Comparison of ENCODE assay signal across 11 mouse cellular contexts in the genomic region with DNA sequence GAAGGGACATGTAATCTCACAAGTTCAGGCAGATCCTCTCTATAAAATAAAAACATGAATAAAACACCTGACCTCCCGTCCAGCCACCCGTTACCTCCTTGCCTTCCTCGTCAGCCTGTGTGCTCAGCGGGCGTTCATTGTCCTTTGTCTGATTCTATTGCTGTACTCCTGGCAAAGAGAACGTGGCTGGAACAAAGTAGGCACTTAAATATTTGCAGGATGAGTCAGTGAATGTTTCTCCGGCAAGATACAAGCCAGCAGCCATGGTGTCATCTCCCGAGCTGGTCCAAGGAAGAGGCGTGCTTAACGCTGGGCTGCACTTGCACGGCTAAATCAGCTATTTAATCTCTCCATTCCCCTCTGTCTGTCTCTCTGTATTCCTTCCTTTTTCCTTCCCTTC. TPM values are rescaled to one million over a fixed set of nuclear protein-coding genes. Genes with fewer than 3 reads are reported as not detected.
DNase-seq lines count a peak whose midpoint lies in the region; ATAC-seq lines count a peak whose summit lies in the region.
"Had no signal": no experiment of that assay in that cellular context is flagged by ENCODE, and none has a peak within 500 bp of the region (broad histone marks: within the 10 kb centered on the region; RNA-seq: fewer than 3 reads in every experiment).

No protein-coding gene starts in this region.

- H3K4me3 ChIP-seq in forebrain, embryonic 11.5 days (ENCODE audit: low read depth, low read length), result no peak overlapping the region
- H3K4me3 ChIP-seq in forebrain, embryonic 16.5 days (replicated peaks; ENCODE audit: low read length), result no peak overlapping the region
- H3K4me3 ChIP-seq: neural tube, embryonic 15.5 days had no signal

- H3K9ac ChIP-seq in forebrain, embryonic 11.5 days (ENCODE audit: low read length), result 0 out of 2 replicates have a peak overlapping the region, but pooled peaks have one; percentile 9
- no peak overlapping the region for H3K9ac ChIP-seq in forebrain, embryonic 16.5 days (replicated peaks; ENCODE audit: low read depth, low read length)
- H3K9ac ChIP-seq: neural tube, embryonic 15.5 days had no signal

- 36% methylated on average over 11 of the region's 11 CpGs for WGBS in forebrain, embryonic 11.5 days
- 18% methylated on average over 11 of the region's 11 CpGs for WGBS in forebrain, embryonic 16.5 days

- H3K36me3 ChIP-seq in forebrain, embryonic 11.5 days (ENCODE audit: control insufficient read depth, insufficient read depth, low read length), result no peaks in the 10 kb centered on the region
- no peaks in the 10 kb centered on the region for H3K36me3 ChIP-seq in forebrain, embryonic 16.5 days (ENCODE audit: control insufficient read depth, insufficient read depth)
- H3K36me3 ChIP-seq: neural tube, embryonic 15.5 days had no signal

- peaks cover 17% of the 10 kb centered on the region for H3K4me1 ChIP-seq in forebrain, embryonic 11.5 days (replicated peaks; ENCODE audit: control insufficient read depth, insufficient read depth, low read length)
- H3K4me1 ChIP-seq in forebrain, embryonic 16.5 days (replicated peaks; ENCODE audit: control insufficient read depth, insufficient read depth, low read length), result peaks cover 16% of the 10 kb centered on the region

- no peak for ATAC-seq in forebrain, embryonic 11.5 days (replicated peaks; ENCODE audit: low FRiP score)
- no peak for ATAC-seq in forebrain, embryonic 16.5 days
- ATAC-seq in megakaryocyte progenitor cell, adult 5-6 weeks (replicated peaks; ENCODE audit: poor library complexity), result no peak

- no peak for DNase-seq in forebrain, embryonic 11.5 days (ENCODE audit: low spot score)
- DNase-seq in retina, postnatal 1 day, result peak; percentile 46
- no peak for DNase-seq in retina, embryonic 14.5 days (ENCODE audit: low spot score)
- DNase-seq in heart, adult 8-10 months (ENCODE audit: low spot score), result peak; percentile 52
- DNase-seq in telencephalon, adult 2 months (ENCODE audit: low read depth, low spot score), result peak; percentile 32
- DNase-seq in thymus, postnatal 14 days, result no peak

- H3K27ac ChIP-seq in forebrain, embryonic 11.5 days (ENCODE audit: low read depth, low read length), result no peak overlapping the region
- H3K27ac ChIP-seq in forebrain, embryonic 16.5 days (ENCODE audit: low read length), result no peak overlapping the region
- H3K27ac ChIP-seq: neural tube, embryonic 15.5 days had no signal

- H3K9me3 ChIP-seq in forebrain, embryonic 11.5 days (ENCODE audit: control insufficient read depth, low read length), result no peaks in the 10 kb centered on the region
- no peaks in the 10 kb centered on the region for H3K9me3 ChIP-seq in forebrain, embryonic 16.5 days (ENCODE audit: control insufficient read depth, low read length)
- H3K9me3 ChIP-seq: neural tube, embryonic 15.5 days had no signal

- no peaks in the 10 kb centered on the region for H3K27me3 ChIP-seq in forebrain, embryonic 11.5 days (ENCODE audit: control insufficient read depth, insufficient read depth, low read length)
- H3K27me3 ChIP-seq in forebrain, embryonic 16.5 days (replicated peaks; ENCODE audit: control insufficient read depth, insufficient read depth, low read length), result no peaks in the 10 kb centered on the region
- H3K27me3 ChIP-seq: neural tube, embryonic 15.5 days had no signal

- no peak overlapping the region for H3K4me2 ChIP-seq in forebrain, embryonic 11.5 days (ENCODE audit: low read depth, low read length, severe bottlenecking)
- no peak overlapping the region for H3K4me2 ChIP-seq in forebrain, embryonic 16.5 days (ENCODE audit: low read length)
- H3K4me2 ChIP-seq: neural tube, embryonic 15.5 days had no signal

RNA-seq across cellular contexts. Expression of a gene that starts 26.3 kb away (rescaled TPM):
- 0.11 TPM in 1 of 2 replicates, not detected in the other for polyA plus RNA-seq in forebrain, embryonic 11.5 days (2014; fragmentation: Nextera tagmentation; extraction: Ambion mirVana)
- 0.13 TPM in 1 of 2 replicates, not detected in the other for polyA plus RNA-seq in forebrain, embryonic 16.5 days (2015; fragmentation: Nextera tagmentation; extraction: Ambion mirVana)
- total RNA-seq in heart, adult 8-10 months (2022), result under 1 TPM; 0.17 to 0.38 (median 0.28) TPM
- total RNA-seq in megakaryocyte progenitor cell, adult 5-6 weeks (2015), result not detected in 2 replicates
- total RNA-seq in megakaryocyte progenitor cell, adult 5-6 weeks (2017), result not detected in 2 replicates
- total RNA-seq: hematopoietic stem cell, adult 5-6 weeks; liver, adult 2 months had no signal

Comparison
In these comparisons a context has a peak if more than half of its experiments do, and no peak if none do; other contexts are left out.
1. DNase-seq: peak in retina, postnatal 1 day (single experiment), heart, adult 8-10 months (single experiment) and telencephalon, adult 2 months (single experiment); none in forebrain, embryonic 11.5 days (single experiment), retina, embryonic 14.5 days (single experiment) and thymus, postnatal 14 days (single experiment).